Mouse (Mus musculus) G1E-ER4 (cell line): ENCODE measurements around the gene Ehbp1l1. TPM values are rescaled to one million over a fixed set of nuclear protein-coding genes. Genes with fewer than 3 reads are reported as not detected.

Experiments used
- GATA1 ChIP-seq: IDR thresholded peaks from one replicate; pipeline ENCODE4 v1.8.0; 2012; ENCODE audit warnings: low read length, inconsistent platforms
- polyA plus RNA-seq: library from polyadenylated mRNA; stranded (reverse); fragments of >175 nt; gene quantifications from 2 replicates; pipeline ENCODE4 v1.2.3, GENCODE M21; 2012

Gene Ehbp1l1
- polyA plus RNA-seq, 1 experiment = 97.8 TPM

DNA sequence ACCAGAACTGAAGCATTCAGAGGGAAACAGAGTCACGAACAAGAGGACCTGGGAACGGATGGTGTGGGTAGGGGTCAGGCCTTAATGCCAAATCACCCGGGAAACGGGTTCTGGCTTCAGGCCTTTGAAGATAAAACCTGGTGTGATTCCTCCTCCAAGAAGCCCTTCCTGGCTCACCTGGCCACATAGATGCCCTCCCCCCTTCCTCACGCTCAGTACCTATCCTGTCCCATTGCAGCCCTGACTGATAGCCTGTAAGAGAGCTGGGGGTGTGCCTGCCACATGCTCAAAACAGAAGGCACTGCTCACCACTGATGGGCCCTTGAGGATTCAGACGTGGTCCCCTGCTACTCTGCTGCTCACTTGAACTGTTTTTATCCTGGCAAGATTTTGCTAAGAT is 32.3 kb downstream of the Ehbp1l1 start:
- no peak for TF ChIP-seq GATA1

GRCm38 (mm10) chr19:5692913-5693396 is 33.2 kb downstream of the Ehbp1l1 start:
- no peak for TF ChIP-seq GATA1

- TF ChIP-seq GATA1 = no peak
Measured at GRCm38 (mm10) chr19:5692086-5692912, 33.8 kb downstream of the Ehbp1l1 start.

DNA sequence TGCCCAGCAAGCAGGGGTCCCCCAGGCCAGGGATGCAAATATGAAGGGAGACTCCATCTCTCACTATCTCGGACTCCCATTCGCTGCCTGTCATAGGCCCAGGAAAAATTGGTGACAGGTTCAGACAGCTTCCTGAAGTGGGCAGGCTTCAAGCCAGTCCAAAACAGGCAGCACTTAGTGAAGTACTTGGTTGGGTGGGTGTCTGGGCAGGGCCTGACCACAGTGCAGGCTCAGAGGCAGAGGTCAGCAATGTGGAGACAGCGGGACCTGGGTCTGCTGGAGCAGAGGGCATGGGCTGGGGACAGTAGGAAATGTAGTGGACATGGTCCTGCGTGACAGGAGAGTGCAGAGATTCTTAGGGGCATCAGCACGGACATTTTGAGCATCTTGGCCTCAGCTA is 34.5 kb downstream of the Ehbp1l1 start:
- no peak for TF ChIP-seq GATA1

DNA sequence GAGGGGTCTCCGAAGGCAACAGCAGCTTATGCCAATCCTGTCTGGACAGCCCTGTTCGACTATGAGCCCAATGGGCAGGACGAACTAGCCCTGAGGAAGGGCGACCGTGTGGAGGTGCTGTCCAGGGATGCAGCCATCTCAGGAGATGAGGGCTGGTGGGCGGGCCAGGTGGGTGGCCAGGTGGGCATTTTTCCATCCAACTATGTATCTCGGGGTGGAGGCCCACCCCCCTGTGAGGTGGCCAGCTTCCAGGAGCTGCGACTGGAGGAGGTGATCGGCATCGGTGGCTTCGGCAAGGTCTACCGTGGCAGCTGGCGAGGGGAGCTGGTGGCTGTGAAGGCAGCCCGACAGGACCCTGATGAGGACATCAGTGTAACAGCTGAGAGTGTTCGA is 35.8 kb downstream of the Ehbp1l1 start:
- no peak for TF ChIP-seq GATA1

DNA sequence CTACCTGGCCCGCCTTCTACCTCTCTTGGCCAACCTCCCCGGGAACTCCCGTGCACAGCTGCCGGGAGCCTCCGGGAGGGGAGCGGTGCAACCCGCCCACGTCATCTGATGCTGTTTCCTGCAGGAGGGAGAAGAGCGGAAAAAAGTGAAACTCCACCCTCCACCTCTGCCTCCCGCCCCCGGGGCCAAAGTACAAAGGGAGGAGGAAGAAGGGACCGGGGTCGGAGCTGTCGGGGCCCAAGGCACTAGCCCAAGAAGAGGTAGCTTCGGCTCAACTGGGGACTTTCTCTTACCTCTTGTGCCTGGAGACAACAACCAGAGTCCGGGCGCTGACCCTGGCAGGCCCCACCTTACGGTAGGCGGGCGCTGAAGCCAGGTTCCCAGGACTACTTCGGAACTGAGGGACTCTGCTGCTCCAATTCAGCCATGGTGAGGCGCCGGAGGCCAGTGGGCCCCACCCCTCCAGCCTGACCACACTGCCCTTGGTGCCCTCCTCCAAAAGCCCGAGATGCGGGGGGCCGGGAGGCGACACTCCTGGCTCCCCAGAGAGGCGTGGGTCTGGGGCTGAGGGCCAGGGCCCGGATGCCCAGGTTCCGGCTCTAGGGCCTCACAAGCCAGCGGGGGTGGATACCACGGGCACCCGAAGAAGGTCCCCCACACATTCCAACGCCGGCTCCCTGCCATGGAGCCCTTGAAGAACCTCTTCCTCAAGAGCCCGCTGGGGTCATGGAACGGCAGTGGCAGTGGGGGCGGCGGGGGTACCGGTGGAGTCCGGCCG is 36.4 kb downstream of the Ehbp1l1 start:
- no peak for TF ChIP-seq GATA1

GRCm38 (mm10) chr19:5689088-5689428 is 37.1 kb downstream of the Ehbp1l1 start:
- no peak for TF ChIP-seq GATA1

- TF ChIP-seq GATA1 = no peak
Measured at GRCm38 (mm10) chr19:5688200-5689087, 37.7 kb downstream of the Ehbp1l1 start, which contains the start of the genes Map3k11 and Pcnx3. TSS of gene Map3k11 (plus strand) at chr19:5688742. TSS of gene Pcnx3 (minus strand) at chr19:5688908.

GRCm38 (mm10) chr19:5687738-5688137 is 38.4 kb downstream of the Ehbp1l1 start:
- TF ChIP-seq GATA1 = no peak

GRCm38 (mm10) chr19:5686437-5686836 is 39.7 kb downstream of the Ehbp1l1 start:
- no peak for TF ChIP-seq GATA1

GRCm38 (mm10) chr19:5685861-5686260 is 40.3 kb downstream of the Ehbp1l1 start:
- no peak for TF ChIP-seq GATA1

- TF ChIP-seq GATA1 = no peak
Measured at GRCm38 (mm10) chr19:5685431-5685830, 40.7 kb downstream of the Ehbp1l1 start.

DNA sequence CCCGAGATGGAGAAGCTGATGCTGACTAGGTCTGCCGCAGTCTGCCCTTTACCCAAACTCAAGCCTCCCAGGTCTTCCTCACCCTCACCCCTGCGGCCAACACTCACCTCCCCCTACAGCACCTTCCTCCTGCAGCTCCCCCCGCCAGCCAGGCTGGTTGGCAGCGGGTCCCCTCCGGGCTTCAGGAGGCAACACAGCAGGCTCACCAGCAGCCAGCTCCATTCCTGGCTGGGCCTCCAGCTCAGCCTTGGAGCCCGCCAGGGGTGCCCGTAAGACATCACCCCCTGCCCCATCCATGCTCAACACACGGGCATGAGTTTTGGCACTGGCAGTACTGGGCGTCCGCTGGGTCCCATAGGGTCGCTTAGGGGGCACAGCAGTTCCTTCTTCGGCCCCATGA is 41.1 kb downstream of the Ehbp1l1 start:
- TF ChIP-seq GATA1 = no peak

DNA sequence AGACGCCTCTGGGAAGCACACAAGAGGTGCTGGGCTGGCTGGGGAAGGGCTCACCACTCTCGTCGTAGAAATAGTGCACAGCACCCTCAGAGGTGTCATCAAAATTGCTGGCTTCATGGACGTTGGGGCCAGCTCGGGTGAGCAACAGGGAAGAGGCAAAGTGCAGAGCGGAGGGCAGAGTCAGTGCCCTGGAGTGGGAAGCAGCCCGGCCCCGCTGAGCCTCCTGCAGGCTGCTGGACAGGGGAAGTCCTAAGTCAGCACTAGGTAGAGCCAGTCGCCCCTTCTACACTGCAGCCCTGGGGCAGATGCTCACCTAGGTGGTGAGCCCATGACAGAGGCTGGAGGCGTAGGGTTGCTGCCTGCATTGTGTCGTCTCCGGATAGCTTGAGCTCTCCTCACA is 41.9 kb downstream of the Ehbp1l1 start:
- no peak for TF ChIP-seq GATA1

DNA sequence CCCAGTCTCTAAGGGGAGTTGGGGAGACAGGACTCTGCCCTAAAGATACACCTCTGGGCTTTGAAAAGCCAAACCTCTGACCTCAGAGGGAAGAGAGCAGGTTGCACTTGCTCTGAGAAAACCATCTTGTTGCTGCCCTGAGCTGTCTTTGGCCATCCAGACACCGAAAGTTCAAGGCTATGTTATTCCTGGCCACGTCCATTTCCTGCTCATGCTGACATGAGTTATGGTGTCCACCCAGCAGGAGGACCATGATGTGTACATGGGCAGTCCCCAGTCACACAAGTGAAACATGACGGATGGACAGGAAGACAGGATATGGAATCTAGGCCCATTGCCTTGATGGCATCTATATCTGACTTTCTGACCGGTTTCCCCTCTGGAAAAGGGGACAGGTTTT is 45.7 kb downstream of the Ehbp1l1 start:
- TF ChIP-seq GATA1 = no peak
